Comparison of ENCODE assay signal across 21 mouse cellular contexts in the genomic region with DNA sequence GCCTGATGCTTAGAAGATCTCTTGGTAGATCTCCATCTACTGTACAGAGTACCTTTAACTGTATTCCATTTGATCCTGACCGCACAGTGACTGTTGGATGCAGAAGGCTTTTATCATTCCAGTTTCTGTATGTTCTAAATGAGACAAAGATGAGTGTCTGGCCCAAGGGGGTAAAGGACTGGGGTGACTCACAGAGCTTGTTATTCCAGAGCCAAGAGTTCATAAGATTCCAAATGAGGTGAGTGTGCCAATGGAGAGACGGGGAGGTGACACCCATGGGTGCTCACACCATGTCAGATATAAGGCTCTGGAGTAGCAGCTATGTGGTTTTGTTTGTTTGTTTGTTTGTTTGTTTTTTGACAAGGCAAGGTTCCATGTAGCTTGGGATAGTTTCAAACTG. TPM values are rescaled to one million over a fixed set of nuclear protein-coding genes. Genes with fewer than 3 reads are reported as not detected.
DNase-seq lines count a peak whose midpoint lies in the region; ATAC-seq and TF ChIP-seq lines count a peak whose summit lies in the region.
"Had no signal": no experiment of that assay in that cellular context is flagged by ENCODE, and none has a peak within 500 bp of the region (broad histone marks: within the 10 kb centered on the region; RNA-seq: fewer than 3 reads in every experiment).

No protein-coding gene starts in this region.

- H3K4me1 ChIP-seq in intestine, embryonic 14.5 days (replicated peaks; ENCODE audit: control insufficient read depth, insufficient read depth, low read length), result peaks cover 16% of the 10 kb centered on the region
- peaks cover 9% of the 10 kb centered on the region for H3K4me1 ChIP-seq in intestine, embryonic 16.5 days (ENCODE audit: control insufficient read depth, insufficient read depth, low read length)
- peaks cover 13% of the 10 kb centered on the region for H3K4me1 ChIP-seq in lung, embryonic 14.5 days (ENCODE audit: insufficient read depth)
- H3K4me1 ChIP-seq in stomach, embryonic 15.5 days, result peaks cover 6% of the 10 kb centered on the region; the same call in 1 of the 2 replicates
- H3K4me1 ChIP-seq: liver, embryonic 12.5 days; neural tube, embryonic 13.5 days had no signal

- no peak overlapping the region for H3K4me3 ChIP-seq in intestine, embryonic 14.5 days (ENCODE audit: low read depth, low read length)
- no peak overlapping the region for H3K4me3 ChIP-seq in intestine, embryonic 16.5 days (ENCODE audit: low read length)
- H3K4me3 ChIP-seq in lung, embryonic 14.5 days (ENCODE audit: low read depth, low read length), result no peak overlapping the region
- no peak overlapping the region for H3K4me3 ChIP-seq in stomach, embryonic 15.5 days (replicated peaks)
- H3K4me3 ChIP-seq: forebrain, embryonic 13.5 days; left cerebral cortex, adult 2 months; limb, embryonic 10.5 days; liver, embryonic 12.5 days; neural tube, embryonic 13.5 days had no signal

- 87% methylated on average over 2 of the region's 2 CpGs for WGBS in intestine, embryonic 14.5 days
- 81% methylated on average over 2 of the region's 2 CpGs for WGBS in intestine, embryonic 16.5 days
- 75% methylated on average over 2 of the region's 2 CpGs for WGBS in lung, embryonic 14.5 days
- WGBS in stomach, embryonic 15.5 days, result 82% methylated on average over 2 of the region's 2 CpGs

- no peak for DNase-seq in intestine, embryonic 14.5 days (ENCODE audit: low spot score)
- no peak for DNase-seq in lung, embryonic 14.5 days
- no peak for DNase-seq in lung, postnatal 10 days
- DNase-seq in Patski (ENCODE audit: low read depth, low spot score), result peak; percentile 71
- DNase-seq in adrenal gland, adult (ENCODE audit: inconsistent age in 2 of 2, low spot score in 1 of 2), result no peak
- DNase-seq: adrenal gland, adult 2 months; cerebellum, adult 11 months; cerebellum, postnatal 25 days; gastrocnemius, postnatal 14 days; kidney, adult 9 months; right cerebral cortex, postnatal 14 days had no signal

- ATAC-seq in intestine, embryonic 14.5 days (replicated peaks; ENCODE audit: low FRiP score, low TSS enrichment, low read depth), result no peak
- no peak for ATAC-seq in intestine, embryonic 16.5 days
- ATAC-seq in lung, embryonic 14.5 days (ENCODE audit: insufficient read depth), result no peak
- ATAC-seq in Patski, result peak; percentile 94
- ATAC-seq in stomach, embryonic 15.5 days (ENCODE audit: insufficient read depth, low FRiP score, low read depth), result no peak
- ATAC-seq: forebrain, embryonic 13.5 days; liver, embryonic 12.5 days had no signal

- no peaks in the 10 kb centered on the region for H3K9me3 ChIP-seq in intestine, embryonic 14.5 days (ENCODE audit: control insufficient read depth, low read length)
- no peaks in the 10 kb centered on the region for H3K9me3 ChIP-seq in intestine, embryonic 16.5 days (ENCODE audit: control insufficient read depth, low read length)
- H3K9me3 ChIP-seq in lung, embryonic 14.5 days (ENCODE audit: low read depth, low read length), result no peaks in the 10 kb centered on the region
- H3K9me3 ChIP-seq in stomach, embryonic 15.5 days, result no peaks in the 10 kb centered on the region
- H3K9me3 ChIP-seq: forebrain, embryonic 13.5 days; limb, embryonic 10.5 days; liver, embryonic 12.5 days; neural tube, embryonic 13.5 days had no signal

- CTCF ChIA-PET in Patski (lab: Charles Lee), result interaction anchor here (0.9 to 2.0 kb wide), 6 partner anchors 14 to 128 kb away, joined by 3 to 6 read pairs (median 4); no protein-coding TSS in a partner anchor

- POLR2A ChIA-PET in Patski (lab: Charles Lee), result interaction anchor here (0.6 to 0.9 kb wide), 2 partner anchors 24 to 87 kb away, joined by 3 read pairs; no protein-coding TSS in a partner anchor

- no peak for TF ChIP-seq CTCF in lung, embryonic 14.5 days (IDR thresholded peaks at IDR 0.05; ENCODE audit: low read depth)
- TF ChIP-seq CTCF in Patski (IDR thresholded peaks at IDR 0.05), result no peak

- no peak overlapping the region for H3K4me2 ChIP-seq in intestine, embryonic 14.5 days (ENCODE audit: low read length)
- no peak overlapping the region for H3K4me2 ChIP-seq in intestine, embryonic 16.5 days (ENCODE audit: low read depth, low read length)
- H3K4me2 ChIP-seq in lung, embryonic 14.5 days, result no peak overlapping the region
- H3K4me2 ChIP-seq in stomach, embryonic 15.5 days, result no peak overlapping the region
- H3K4me2 ChIP-seq: forebrain, embryonic 13.5 days; hindbrain, embryonic 14.5 days; liver, embryonic 12.5 days; midbrain, embryonic 11.5 days; neural tube, embryonic 13.5 days had no signal

- no peaks in the 10 kb centered on the region for H3K27me3 ChIP-seq in intestine, embryonic 14.5 days (replicated peaks; ENCODE audit: control insufficient read depth, insufficient read depth, low read length)
- no peaks in the 10 kb centered on the region for H3K27me3 ChIP-seq in intestine, embryonic 16.5 days (replicated peaks; ENCODE audit: control insufficient read depth, insufficient read depth, low read length)
- H3K27me3 ChIP-seq in lung, embryonic 14.5 days (ENCODE audit: insufficient read depth, low read length), result no peaks in the 10 kb centered on the region
- H3K27me3 ChIP-seq in Patski, result no peaks in the 10 kb centered on the region
- H3K27me3 ChIP-seq in stomach, embryonic 15.5 days (replicated peaks), result no peaks in the 10 kb centered on the region
- H3K27me3 ChIP-seq: forebrain, embryonic 13.5 days; liver, embryonic 12.5 days; neural tube, embryonic 13.5 days had no signal

- H3K36me3 ChIP-seq in intestine, embryonic 14.5 days (ENCODE audit: control insufficient read depth, insufficient read depth, low read length), result no peaks in the 10 kb centered on the region
- H3K36me3 ChIP-seq in intestine, embryonic 16.5 days (ENCODE audit: control insufficient read depth, insufficient read depth, low read length), result no peaks in the 10 kb centered on the region
- H3K36me3 ChIP-seq in lung, embryonic 14.5 days (ENCODE audit: insufficient read depth), result no peaks in the 10 kb centered on the region
- H3K36me3 ChIP-seq in stomach, embryonic 15.5 days, result no peaks in the 10 kb centered on the region
- H3K36me3 ChIP-seq: limb, embryonic 10.5 days; liver, embryonic 12.5 days; neural tube, embryonic 13.5 days had no signal

- in situ Hi-C loops in Patski (cut with MboI; ENCODE audit: low pct_unique_long_range_greater_than_20kb), result no loop called here

- H3K27ac ChIP-seq in intestine, embryonic 14.5 days (ENCODE audit: low read depth), result peak overlapping the region; percentile 67; the same call in 1 of the 2 replicates
- no peak overlapping the region for H3K27ac ChIP-seq in intestine, embryonic 16.5 days (ENCODE audit: low read length)
- H3K27ac ChIP-seq in lung, embryonic 14.5 days (ENCODE audit: low read depth), result peak overlapping the region; percentile 77; the same call in 1 of the 2 replicates
- H3K27ac ChIP-seq in stomach, embryonic 15.5 days, result peak overlapping the region; percentile 55; the same call in 1 of the 2 replicates
- H3K27ac ChIP-seq: forebrain, embryonic 13.5 days; hindbrain, embryonic 14.5 days; left cerebral cortex, adult 2 months; limb, embryonic 10.5 days; liver, embryonic 12.5 days; macrophage; neural tube, embryonic 13.5 days had no signal

- H3K9ac ChIP-seq in intestine, embryonic 14.5 days (ENCODE audit: low read length), result no peak overlapping the region
- no peak overlapping the region for H3K9ac ChIP-seq in intestine, embryonic 16.5 days (ENCODE audit: low read depth, low read length)
- no peak overlapping the region for H3K9ac ChIP-seq in lung, embryonic 14.5 days
- H3K9ac ChIP-seq in stomach, embryonic 15.5 days, result no peak overlapping the region
- H3K9ac ChIP-seq: forebrain, embryonic 13.5 days; hindbrain, embryonic 14.5 days; liver, embryonic 12.5 days; neural tube, embryonic 13.5 days had no signal

RNA-seq across cellular contexts. Expression of gene Lclat1, which starts 54.8 kb away (rescaled TPM):
- polyA plus RNA-seq in intestine, embryonic 14.5 days (2014; fragmentation: Nextera tagmentation; extraction: Ambion mirVana), result 29.2 and 34.6 TPM in 2 replicates
- polyA plus RNA-seq in intestine, embryonic 16.5 days (2015; fragmentation: Nextera tagmentation; extraction: Ambion mirVana), result 31.6 and 42.0 TPM in 2 replicates
- polyA plus RNA-seq in lung, embryonic 14.5 days (2014; fragmentation: Nextera tagmentation; extraction: Ambion mirVana), result 23.0 and 25.0 TPM in 2 replicates
- polyA plus RNA-seq in Patski (2021), result 22.5 TPM
- polyA plus RNA-seq in stomach, embryonic 15.5 days (2015; fragmentation: Nextera tagmentation; extraction: Ambion mirVana), result 11.3 and 17.3 TPM in 2 replicates
